Mouse (Mus musculus) liver, embryonic 14.5 days (tissue): ENCODE results near the gene Dusp15. TPM values are rescaled to one million over a fixed set of nuclear protein-coding genes. Genes with fewer than 3 reads are reported as not detected.

ENCODE experiments used
- ATAC-seq: fragments of 200-750 bp; cut with Nextera tagmentation; 2 replicates; pipeline ENCODE4 v1.8.0; 2017; ENCODE audit warnings: moderate number of reproducible peaks, mild to moderate bottlenecking, moderate library complexity; ENCODE audit not compliant: insufficient read depth
- DNase-seq, 3 experiments: peaks; one replicate each; pipeline ENCODE4 v3.0.0-alpha.2; 2012 to 2013; ENCODE audit warnings: low read depth in 3 of 3, low spot score in 3 of 3
- H3K27ac ChIP-seq: fragments of 300-500 bp; sonication (generic); 2 replicates; pipeline ENCODE4 v1.5.1; 2014; ENCODE audit warnings: moderate library complexity, mild to moderate bottlenecking, control low read depth, inconsistent platforms
- H3K27me3 ChIP-seq: fragments of 300-500 bp; sonication (generic); 2 replicates; pipeline ENCODE4 v1.6.1; 2014; ENCODE audit warnings: mild to moderate bottlenecking, low read length, moderate library complexity; ENCODE audit not compliant: control insufficient read depth, insufficient read depth
- H3K36me3 ChIP-seq: fragments of 300-500 bp; sonication (generic); replicated peaks from 2 replicates; pipeline ENCODE4 v1.6.1; 2014; ENCODE audit warnings: low read depth; ENCODE audit not compliant: control insufficient read depth, insufficient read depth
- H3K4me1 ChIP-seq, 2 experiments: fragments of 200-500 bp in 1 of 2; fragments of 300-500 bp in 1 of 2; sonication (generic) in 1 of 2; replicated peaks; 2 replicates each; pipeline ENCODE4 v1.6.1; 2012 to 2014; ENCODE audit warnings: antibody characterized with exemption in 1 of 2, inconsistent platforms in 1 of 2, low read length in 1 of 2; ENCODE audit not compliant: control insufficient read depth in 2 of 2, insufficient read depth in 2 of 2
- H3K4me2 ChIP-seq: fragments of 300-500 bp; sonication (generic); 2 replicates; pipeline ENCODE4 v1.6.1; 2014; ENCODE audit warnings: low read depth, mild to moderate bottlenecking, control low read depth, moderate library complexity
- H3K4me3 ChIP-seq, 2 experiments: fragments of 200-500 bp in 1 of 2; fragments of 300-500 bp in 1 of 2; sonication (generic) in 1 of 2; 2 replicates each; pipeline ENCODE4 v1.5.1; 2012 to 2014; ENCODE audit warnings: low read depth in 2 of 2, low read length in 2 of 2, mild to moderate bottlenecking in 2 of 2, control low read depth in 1 of 2, inconsistent platforms in 1 of 2, moderate library complexity in 1 of 2; ENCODE audit not compliant: insufficient read depth in 1 of 2
- H3K9ac ChIP-seq: fragments of 300-500 bp; sonication (generic); replicated peaks from 2 replicates; pipeline ENCODE4 v1.6.1; 2014; ENCODE audit warnings: mild to moderate bottlenecking, control low read depth, moderate library complexity
- H3K9me3 ChIP-seq: fragments of 300-500 bp; sonication (generic); 2 replicates; pipeline ENCODE4 v1.6.1; 2016; ENCODE audit warnings: low read length, mixed read lengths; ENCODE audit not compliant: control insufficient read depth
- CTCF ChIP-seq: IDR thresholded peaks from 2 replicates; pipeline ENCODE4 v1.5.1; 2016; ENCODE audit warnings: antibody characterized with exemption, low read depth, control low read depth
- EP300 ChIP-seq: IDR thresholded peaks from 2 replicates; pipeline ENCODE4 v1.6.1; 2016; ENCODE audit warnings: antibody characterized with exemption, low read depth
- WGBS: fragments of 180-500 bp; shearing (Covaris S2); extraction: QIAGEN DNeasy Blood & Tissue Kit; methylation state at CpG from one replicate; pipeline ENCODE4 v1.1.7; 2014; ENCODE audit not compliant: insufficient replicate concordance; 5-methylcytosine and 5-hydroxymethylcytosine counted together
- polyA plus RNA-seq, 2 experiments: library from polyadenylated mRNA; depleted of rRNA in 1 of 2; stranded (reverse) in 1 of 2; unstranded in 1 of 2; fragments of >200 nt; fragmentation: Nextera tagmentation in 1 of 2; extraction: Ambion mirVana in 1 of 2; gene quantifications; 2 replicates each; pipeline versions ENCODE4 v1.2.1 to v1.2.3; 2012 to 2014

The Dusp15 gene
- 0.02 and 0.05 TPM in 2 replicates for polyA plus RNA-seq (2012; rRNA removed)
- not detected in 2 replicates for polyA plus RNA-seq (2014; fragmentation: Nextera tagmentation; extraction: Ambion mirVana)

DNA sequence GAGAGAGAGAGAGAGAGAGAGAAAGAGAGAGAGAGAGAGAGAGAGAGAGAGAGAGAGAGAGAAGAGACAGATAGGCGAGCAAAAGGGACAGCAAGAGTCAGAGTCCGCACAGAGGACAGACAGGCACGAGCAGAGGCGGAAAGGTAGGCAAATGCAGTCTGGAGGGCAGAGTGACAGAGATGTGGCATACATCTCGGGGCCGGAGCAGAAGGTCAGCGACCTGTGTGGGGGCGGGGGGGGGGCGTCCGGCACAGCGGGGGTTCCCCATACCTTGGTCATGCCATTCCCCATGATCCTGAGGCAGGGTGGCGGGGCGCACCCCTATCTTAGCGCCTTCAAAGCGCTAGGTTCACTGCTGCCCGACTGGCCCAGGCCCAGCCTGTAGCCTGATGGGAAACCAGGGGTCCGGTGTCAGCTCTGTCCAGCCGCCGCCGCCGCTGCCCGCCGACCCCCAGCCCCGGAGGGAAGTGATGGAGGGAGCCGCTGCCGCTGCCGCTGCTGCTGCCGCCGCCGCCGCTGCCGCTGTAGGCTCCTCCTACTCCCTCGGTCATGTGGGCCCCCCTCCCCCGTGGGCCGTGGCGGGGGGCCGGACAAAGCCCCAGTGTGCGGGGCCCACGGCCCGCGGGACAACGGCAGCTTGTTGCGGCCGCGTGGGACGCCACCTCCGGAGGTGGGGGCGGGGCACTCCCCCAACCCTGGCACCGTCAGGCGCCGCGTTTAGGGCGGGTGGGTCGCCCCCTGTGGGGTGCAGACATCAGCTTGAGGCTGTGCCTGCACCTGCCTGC, at the start of gene Dusp15:
Dusp15 (minus strand) TSS at position 634 of the 785 bp plus-strand sequence.
- Histone ChIP-seq H3K27ac (no peak within 1 kb of the TSS), H3K4me2 (peak within 1 kb of the TSS; percentile 63), H3K36me3 (no peaks in the 10 kb centered on the region), H3K9me3 (no peaks in the 10 kb centered on the region), H3K9ac (no peak within 1 kb of the TSS), H3K4me1 (no peaks in the 10 kb centered on the region), H3K4me3 (peak within 1 kb of the TSS in 1 of 2 experiments; percentile 47; a peak in 2 of 4 replicates), H3K27me3 (peaks cover 33% of the 10 kb centered on the region)
- ATAC-seq (no peak), DNase-seq (no peak)
- 3% methylated on average over 48 of the region's 54 CpGs for WGBS
- no peak for TF ChIP-seq EP300
- TF ChIP-seq CTCF: no peak

DNA sequence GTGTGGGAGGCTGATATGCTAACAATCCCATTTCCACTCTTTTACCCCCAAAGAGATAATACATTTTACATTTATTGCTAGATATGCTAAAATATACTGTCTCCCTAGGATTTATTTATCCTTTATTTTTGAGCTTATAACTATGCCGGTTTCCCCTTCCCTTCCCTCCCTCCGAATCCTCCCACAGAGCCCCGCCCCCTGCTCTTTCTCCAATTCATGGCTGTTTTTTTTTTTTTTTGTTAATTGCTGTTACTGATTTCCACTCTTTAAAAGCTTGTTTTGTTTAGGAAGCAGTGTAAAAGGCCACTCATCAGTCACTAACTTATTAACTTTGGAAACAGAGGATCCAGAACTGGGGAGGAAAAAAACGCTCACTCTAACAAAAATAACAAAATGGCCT, 45.5 kb upstream of the Dusp15 start:
- Histone ChIP-seq H3K27ac (no peak overlapping the region), H3K9ac (no peak overlapping the region), H3K4me3 (no peak overlapping the region), H3K27me3 (no peaks in the 10 kb centered on the region), H3K4me2 (no peak overlapping the region), H3K36me3 (no peaks in the 10 kb centered on the region), H3K4me1 (no peaks in the 10 kb centered on the region), H3K9me3 (no peaks in the 10 kb centered on the region)
- DNase-seq (no peak), ATAC-seq (no peak)
- 59% methylated on average over 4 of the region's 4 CpGs for WGBS
- TF ChIP-seq CTCF (no peak), EP300 (no peak)

DNA sequence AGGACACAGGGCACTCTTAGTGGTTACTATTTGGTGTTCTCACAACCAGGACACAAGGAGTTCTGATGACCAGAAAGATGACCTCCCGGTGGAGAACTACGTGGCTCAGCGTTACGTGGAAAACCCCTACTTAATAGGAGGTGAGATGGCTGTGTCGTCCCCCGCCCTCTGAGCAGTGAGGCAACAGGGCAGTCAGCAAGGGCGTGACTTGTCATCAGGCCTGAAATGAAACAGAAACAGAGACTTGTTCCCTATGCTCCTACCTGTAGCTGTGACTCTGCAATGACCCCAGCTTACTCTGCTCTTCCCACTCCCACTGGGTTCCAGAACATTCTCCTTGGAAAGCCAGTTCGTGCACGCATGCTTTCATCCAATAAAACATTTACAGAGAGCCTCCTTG, 40.0 kb upstream of the Dusp15 start:
- H3K4me2 ChIP-seq: no peak overlapping the region
- DNase-seq (no peak), ATAC-seq (no peak)
- H3K27me3 ChIP-seq: no peaks in the 10 kb centered on the region
- no peaks in the 10 kb centered on the region for H3K9me3 ChIP-seq
- H3K36me3 ChIP-seq: no peaks in the 10 kb centered on the region
- H3K4me3 ChIP-seq: no peak overlapping the region
- TF ChIP-seq EP300: no peak
- no peak for TF ChIP-seq CTCF
- WGBS: 73% methylated on average over 9 of the region's 9 CpGs
- no peak overlapping the region for H3K9ac ChIP-seq
- H3K4me1 ChIP-seq: no peaks in the 10 kb centered on the region
- no peak overlapping the region for H3K27ac ChIP-seq

DNA sequence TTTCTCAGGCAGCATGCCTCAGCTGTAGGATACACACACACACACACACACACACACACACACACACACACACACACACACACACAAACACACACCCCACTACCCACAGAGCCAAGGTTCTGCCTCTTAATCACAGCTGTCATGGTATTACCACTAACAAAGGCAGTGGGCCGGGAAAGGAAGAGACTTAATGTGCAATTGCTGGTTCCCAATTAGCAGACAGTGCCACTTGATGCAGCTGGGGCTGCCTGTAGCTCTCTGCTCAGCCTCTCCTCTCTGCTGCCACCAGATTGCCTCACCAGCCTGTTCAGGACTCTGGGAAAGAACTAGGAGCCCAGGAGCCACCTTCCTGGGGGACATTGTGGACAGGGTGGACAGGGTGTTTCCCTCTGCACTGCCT, 34.1 kb upstream of the Dusp15 start:
- no peak for TF ChIP-seq EP300
- Histone ChIP-seq H3K4me2 (no peak overlapping the region), H3K4me3 (no peak overlapping the region), H3K9me3 (no peaks in the 10 kb centered on the region), H3K27me3 (no peaks in the 10 kb centered on the region), H3K4me1 (no peaks in the 10 kb centered on the region), H3K36me3 (no peaks in the 10 kb centered on the region), H3K9ac (no peak overlapping the region), H3K27ac (no peak overlapping the region)
- DNase-seq: no peak
- WGBS: 50% methylated on average over 1 of the region's 1 CpGs
- ATAC-seq: no peak

DNA sequence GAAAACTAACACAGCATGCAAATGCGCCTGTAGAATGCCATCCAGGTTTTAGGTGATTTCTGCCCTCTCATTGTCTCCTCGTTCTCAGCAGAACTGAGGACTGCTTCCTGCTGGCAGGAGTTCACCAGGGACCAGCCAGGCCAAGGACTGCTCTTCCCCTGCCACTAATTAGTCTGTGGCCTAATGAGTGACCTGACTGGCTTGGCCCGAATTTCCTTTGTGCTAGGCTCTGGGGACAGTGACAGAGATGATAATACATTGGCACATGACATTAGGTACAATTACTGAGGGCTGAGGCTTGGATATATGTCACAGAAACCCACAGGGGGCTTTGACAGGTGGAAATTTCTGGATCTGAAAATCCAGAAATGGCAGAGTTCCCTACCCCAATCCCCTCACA, 25.5 kb upstream of the Dusp15 start:
- WGBS: 38% methylated on average over 3 of the region's 3 CpGs
- H3K4me3 ChIP-seq: no peak overlapping the region

More for the DNA sequence above, 25.5 kb upstream of the Dusp15 start:
- DNase-seq (no peak), ATAC-seq (no peak)
- H3K36me3 ChIP-seq: no peaks in the 10 kb centered on the region
- H3K27me3 ChIP-seq: no peaks in the 10 kb centered on the region
- no peaks in the 10 kb centered on the region for H3K9me3 ChIP-seq
- no peak overlapping the region for H3K27ac ChIP-seq
- H3K4me2 ChIP-seq: no peak overlapping the region
- peaks cover 0 to 2% of the 10 kb centered on the region in 2 experiments; a peak in 1 of 4 replicates for H3K4me1 ChIP-seq
- no peak for TF ChIP-seq EP300
- no peak for TF ChIP-seq CTCF
- H3K9ac ChIP-seq: no peak overlapping the region
